Mouse (Mus musculus) cerebellum, adult 2 months (tissue): ENCODE measurements around the gene Ttpal.

ENCODE experiments used
- CTCF ChIP-seq: fragments of 200-500 bp; IDR thresholded peaks from 2 replicates; pipeline ENCODE4 v1.5.1; 2011; ENCODE audit warnings: low read depth, mild to moderate bottlenecking, control low read depth, low read length, moderate library complexity, borderline replicate concordance; ENCODE audit not compliant: insufficient read depth
- POLR2A ChIP-seq: fragments of 200-500 bp; IDR thresholded peaks from 2 replicates; pipeline ENCODE4 v1.6.1; 2011; ENCODE audit warnings: low read length, control low read depth, borderline replicate concordance; ENCODE audit not compliant: insufficient read depth

- peak; percentile 48; the same call in 1 of the 2 replicates for TF ChIP-seq CTCF
- no peak for TF ChIP-seq POLR2A
These were observed 4.5 kb upstream of the Ttpal start for GRCm38 (mm10) chr2:163597661-163598060.
